Mouse (Mus musculus) liver, adult 2 months (tissue): Measurements from ENCODE around the gene Fer.

Experiments
- CTCF ChIP-seq: fragments of 200-500 bp; IDR thresholded peaks from 2 replicates; pipeline ENCODE4 v1.5.1; 2011; ENCODE audit warnings: low read depth, low read length, control low read depth
- POLR2A ChIP-seq: fragments of 200-500 bp; IDR thresholded peaks from 2 replicates; pipeline ENCODE4 v1.6.1; 2011; ENCODE audit warnings: low read length, control low read depth; ENCODE audit not compliant: insufficient read depth; ENCODE audit errors: extremely low read depth

DNA sequence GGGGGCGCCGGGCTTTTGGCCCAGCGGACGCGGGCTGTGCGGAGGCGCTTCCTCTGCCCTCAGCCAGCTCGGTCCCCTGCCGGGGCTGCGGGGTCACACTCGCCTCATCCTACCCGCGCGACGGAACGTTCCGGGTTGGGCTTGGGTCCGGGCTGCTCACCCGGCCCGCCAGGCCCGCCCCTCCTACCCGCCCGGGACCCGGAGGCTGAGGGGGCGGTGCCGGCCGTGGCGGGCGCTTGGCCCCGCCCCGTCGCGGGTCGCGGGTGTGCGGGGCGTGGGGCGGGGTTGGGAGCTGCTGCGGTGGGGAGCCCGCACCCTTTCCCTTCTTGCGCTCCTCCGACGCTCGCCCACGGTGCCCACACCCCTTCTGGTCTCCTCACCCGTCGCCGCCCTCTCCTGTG is 1.3 kb downstream of the Fer start:
- TF ChIP-seq CTCF (no peak), POLR2A (no peak)
